Mouse (Mus musculus): Measurements from ENCODE around the gene Snd1.
"Not testable (repeated sequence)": the region's sequence is repeated elsewhere in the genome, so short reads cannot be mapped to it uniquely, and the experiment has no call there.

Gene Snd1

GRCm38 (mm10) chr6:28486008-28486407 is 11.1 kb downstream of the Snd1 start:
- no peak for DNase-seq (ENCODE audit: low spot score in 2 of 2)

GRCm38 (mm10) chr6:28486471-28486870 is 11.5 kb downstream of the Snd1 start:
- no peak for DNase-seq (ENCODE audit: low spot score in 2 of 2)

GRCm38 (mm10) chr6:28486905-28487304 is 12.0 kb downstream of the Snd1 start:
- DNase-seq (ENCODE audit: low spot score in 2 of 2), result no peak

- no peak for DNase-seq (ENCODE audit: low spot score in 2 of 2)
Observed at GRCm38 (mm10) chr6:28488204-28488851, 13.4 kb downstream of the Snd1 start.

- DNase-seq (ENCODE audit: low spot score in 2 of 2), result no peak
Observed at GRCm38 (mm10) chr6:28490612-28491011, 15.7 kb downstream of the Snd1 start.

- no peak for DNase-seq (ENCODE audit: low spot score in 2 of 2)
Observed at GRCm38 (mm10) chr6:28491198-28491597, 16.3 kb downstream of the Snd1 start.

- no peak for DNase-seq (ENCODE audit: low spot score in 2 of 2)
Observed at GRCm38 (mm10) chr6:28497837-28498236, 22.9 kb downstream of the Snd1 start.

- no peak for DNase-seq (ENCODE audit: low spot score in 2 of 2)
Observed at GRCm38 (mm10) chr6:28502576-28502975, 27.6 kb downstream of the Snd1 start.

GRCm38 (mm10) chr6:28503148-28503547 is 28.2 kb downstream of the Snd1 start:
- no peak for DNase-seq (ENCODE audit: low spot score in 2 of 2)

- no peak for DNase-seq (ENCODE audit: low spot score in 2 of 2)
Observed at GRCm38 (mm10) chr6:28504611-28505010, 29.7 kb downstream of the Snd1 start.

GRCm38 (mm10) chr6:28507759-28508158 is 32.8 kb downstream of the Snd1 start:
- DNase-seq (ENCODE audit: low spot score in 2 of 2), result no peak

GRCm38 (mm10) chr6:28514195-28514594 is 39.3 kb downstream of the Snd1 start:
- no peak for DNase-seq (ENCODE audit: low spot score in 2 of 2)

- DNase-seq (ENCODE audit: low spot score in 2 of 2), result no peak
Observed at GRCm38 (mm10) chr6:28514830-28515350, 40.0 kb downstream of the Snd1 start.

- no peak for DNase-seq (ENCODE audit: low spot score in 2 of 2)
Observed at GRCm38 (mm10) chr6:28516618-28517017, 41.7 kb downstream of the Snd1 start.

- DNase-seq (ENCODE audit: low spot score in 2 of 2), result no peak
Observed at GRCm38 (mm10) chr6:28517050-28517449, 42.1 kb downstream of the Snd1 start.

- DNase-seq (ENCODE audit: low spot score in 2 of 2), result no peak
Observed at GRCm38 (mm10) chr6:28519426-28519825, 44.5 kb downstream of the Snd1 start.

GRCm38 (mm10) chr6:28520787-28521186 is 45.8 kb downstream of the Snd1 start:
- not testable (repeated sequence) for DNase-seq (ENCODE audit: low spot score in 2 of 2)

GRCm38 (mm10) chr6:28521416-28521815 is 46.5 kb downstream of the Snd1 start:
- DNase-seq (ENCODE audit: low spot score in 2 of 2), result no peak

- DNase-seq (ENCODE audit: low spot score in 2 of 2), result no peak
Observed at GRCm38 (mm10) chr6:28525589-28525988, 50.6 kb downstream of the Snd1 start.

GRCm38 (mm10) chr6:28527459-28527858 is 52.5 kb downstream of the Snd1 start:
- no peak for DNase-seq (ENCODE audit: low spot score in 2 of 2)

- no peak for DNase-seq (ENCODE audit: low spot score in 2 of 2)
Observed at GRCm38 (mm10) chr6:28528208-28528607, 53.3 kb downstream of the Snd1 start.

- no peak for DNase-seq (ENCODE audit: low spot score in 2 of 2)
Observed at GRCm38 (mm10) chr6:28536464-28536863, 61.5 kb downstream of the Snd1 start.

GRCm38 (mm10) chr6:28537851-28538527 is 63.0 kb downstream of the Snd1 start:
- DNase-seq (ENCODE audit: low spot score in 2 of 2), result no peak
